Mouse (Mus musculus) liver, embryonic 12.5 days (tissue): Measurements from ENCODE around the gene Ralgds. TPM values are rescaled to one million over a fixed set of nuclear protein-coding genes. Genes with fewer than 3 reads are reported as not detected.
"Not testable (repeated sequence)": the region's sequence is repeated elsewhere in the genome, so short reads cannot be mapped to it uniquely, and the experiment has no call there.

ENCODE experiments used
- ATAC-seq: fragments of 200-750 bp; cut with Nextera tagmentation; 2 replicates; pipeline ENCODE4 v1.8.0; 2017; ENCODE audit warnings: moderate number of reproducible peaks, mild to moderate bottlenecking, moderate library complexity
- H3K27ac ChIP-seq: fragments of 300-500 bp; sonication (generic); 2 replicates; pipeline ENCODE4 v1.5.1; 2016; ENCODE audit warnings: mild to moderate bottlenecking
- H3K27me3 ChIP-seq: fragments of 300-500 bp; sonication (generic); replicated peaks from 2 replicates; pipeline ENCODE4 v1.6.1; 2016; ENCODE audit warnings: mild to moderate bottlenecking, moderate library complexity
- H3K36me3 ChIP-seq: fragments of 300-500 bp; sonication (generic); 2 replicates; pipeline ENCODE4 v1.6.1; 2016; ENCODE audit warnings: mild to moderate bottlenecking, moderate library complexity
- H3K4me1 ChIP-seq: fragments of 300-500 bp; sonication (generic); 2 replicates; pipeline ENCODE4 v1.6.1; 2016
- H3K4me2 ChIP-seq: fragments of 300-500 bp; sonication (generic); 2 replicates; pipeline ENCODE4 v1.6.1; 2016; ENCODE audit warnings: mild to moderate bottlenecking, moderate library complexity
- H3K4me3 ChIP-seq: fragments of 300-500 bp; sonication (generic); 2 replicates; pipeline ENCODE4 v1.5.1; 2016; ENCODE audit warnings: mild to moderate bottlenecking, moderate library complexity
- H3K9ac ChIP-seq: fragments of 300-500 bp; sonication (generic); 2 replicates; pipeline ENCODE4 v1.6.1; 2016; ENCODE audit warnings: mild to moderate bottlenecking, moderate library complexity
- H3K9me3 ChIP-seq: fragments of 300-500 bp; sonication (generic); replicated peaks from 2 replicates; pipeline ENCODE4 v1.6.1; 2016; ENCODE audit warnings: mild to moderate bottlenecking, moderate library complexity
- WGBS: fragments of 180-500 bp; shearing (Covaris S2); methylation state at CpG from one replicate; pipeline ENCODE4 v1.1.7; 2016; ENCODE audit not compliant: insufficient replicate concordance; 5-methylcytosine and 5-hydroxymethylcytosine counted together
- polyA plus RNA-seq: library from polyadenylated mRNA; unstranded; fragments of >200 nt; fragmentation: Nextera tagmentation; extraction: Ambion mirVana; gene quantifications from 2 replicates; pipeline ENCODE4 v1.2.1, GENCODE M21; 2016

Ralgds gene
- 4.3 and 5.5 TPM in 2 replicates for polyA plus RNA-seq

GRCm38 (mm10) chr2:28512798-28513401, at the start of gene Ralgds:
Ralgds (plus strand) TSS chr2:28513125.
- no peaks in the 10 kb centered on the region for H3K36me3 ChIP-seq
- WGBS: under 1% methylated on average over 60 of the region's 71 CpGs
- peak within 1 kb of the TSS; percentile 55 for H3K4me3 ChIP-seq
- peak within 1 kb of the TSS; percentile 78 for H3K4me2 ChIP-seq
- peaks cover 65% of the 10 kb centered on the region for H3K27me3 ChIP-seq
- peak; percentile 54; the same call in 1 of the 2 replicates for ATAC-seq
- H3K27ac ChIP-seq: no peak within 1 kb of the TSS
- H3K9ac ChIP-seq: peak within 1 kb of the TSS; percentile 54
- H3K4me1 ChIP-seq: peaks cover 21% of the 10 kb centered on the region
- no peaks in the 10 kb centered on the region for H3K9me3 ChIP-seq

DNA sequence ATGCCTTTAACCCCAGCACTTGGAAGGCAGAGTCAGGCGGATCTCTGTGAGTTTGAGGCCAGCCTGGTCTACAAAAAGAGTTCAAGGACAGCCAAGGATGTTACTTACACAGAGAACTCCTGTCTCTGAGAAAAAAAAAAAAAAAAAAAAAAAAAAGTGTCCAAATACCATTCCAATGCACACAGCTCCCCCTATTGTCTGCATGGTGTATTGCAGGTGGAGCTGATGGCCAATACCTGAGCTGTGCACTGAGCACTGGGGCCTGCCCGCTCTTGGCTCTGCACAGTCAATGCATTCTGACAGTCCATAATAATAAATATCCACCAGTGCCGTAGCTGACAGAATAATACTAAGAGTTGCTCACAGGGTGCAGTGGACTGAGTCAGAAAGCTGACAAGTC, 49.0 kb upstream of the Ralgds start:
- ATAC-seq: no peak
- peaks cover 2% of the 10 kb centered on the region for H3K36me3 ChIP-seq
- H3K9me3 ChIP-seq: no peaks in the 10 kb centered on the region
- no peak overlapping the region for H3K9ac ChIP-seq
- 29% methylated on average over 3 of the region's 3 CpGs for WGBS
- peaks cover 16% of the 10 kb centered on the region for H3K4me1 ChIP-seq
- H3K27me3 ChIP-seq: peaks cover 35% of the 10 kb centered on the region
- no peak overlapping the region for H3K4me2 ChIP-seq
- no peak overlapping the region for H3K27ac ChIP-seq
- no peak overlapping the region for H3K4me3 ChIP-seq

DNA sequence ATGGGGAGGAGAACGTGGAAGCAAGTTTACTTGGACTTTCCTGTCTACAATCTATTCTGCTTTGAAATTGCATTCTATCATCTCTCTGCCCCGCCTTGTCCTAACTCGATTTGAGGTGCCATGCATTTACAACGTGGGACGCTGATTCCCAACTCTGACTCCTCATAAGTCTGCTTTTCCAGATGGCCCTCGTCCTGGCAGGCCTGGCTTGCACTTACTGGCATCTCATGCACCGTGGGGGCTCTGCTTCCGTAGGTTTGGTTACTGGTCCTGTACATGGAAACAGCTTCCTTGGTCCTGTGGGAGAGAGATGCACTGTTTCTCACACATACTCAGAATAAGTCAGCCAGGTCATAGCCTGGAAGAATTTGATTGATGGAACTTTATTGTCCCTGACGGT, 48.0 kb upstream of the Ralgds start:
- Histone ChIP-seq H3K9me3 (no peaks in the 10 kb centered on the region), H3K4me3 (no peak overlapping the region), H3K4me1 (peaks cover 19% of the 10 kb centered on the region), H3K27ac (no peak overlapping the region), H3K9ac (no peak overlapping the region), H3K27me3 (peaks cover 35% of the 10 kb centered on the region), H3K36me3 (peaks cover 12% of the 10 kb centered on the region), H3K4me2 (no peak overlapping the region)
- ATAC-seq: no peak
- WGBS: 73% methylated on average over 9 of the region's 9 CpGs

GRCm38 (mm10) chr2:28465836-28466518, 46.9 kb upstream of the Ralgds start, which contains the start of gene 1700007K13Rik:
1700007K13Rik (minus strand) TSS chr2:28466332.
- H3K4me2 ChIP-seq: peak within 1 kb of the TSS; percentile 57
- H3K27ac ChIP-seq: no peak within 1 kb of the TSS
- H3K27me3 ChIP-seq: peaks cover 35% of the 10 kb centered on the region
- H3K36me3 ChIP-seq: peaks cover 23% of the 10 kb centered on the region
- 0 out of 2 replicates have a peak, but pooled peaks have one; percentile 21 for ATAC-seq
- H3K9ac ChIP-seq: peak within 1 kb of the TSS; percentile 23; the same call in 1 of the 2 replicates
- 6% methylated on average over 25 of the region's 25 CpGs for WGBS
- H3K4me3 ChIP-seq: peak within 1 kb of the TSS; percentile 24; the same call in 1 of the 2 replicates
- H3K4me1 ChIP-seq: peaks cover 19% of the 10 kb centered on the region
- H3K9me3 ChIP-seq: no peaks in the 10 kb centered on the region

DNA sequence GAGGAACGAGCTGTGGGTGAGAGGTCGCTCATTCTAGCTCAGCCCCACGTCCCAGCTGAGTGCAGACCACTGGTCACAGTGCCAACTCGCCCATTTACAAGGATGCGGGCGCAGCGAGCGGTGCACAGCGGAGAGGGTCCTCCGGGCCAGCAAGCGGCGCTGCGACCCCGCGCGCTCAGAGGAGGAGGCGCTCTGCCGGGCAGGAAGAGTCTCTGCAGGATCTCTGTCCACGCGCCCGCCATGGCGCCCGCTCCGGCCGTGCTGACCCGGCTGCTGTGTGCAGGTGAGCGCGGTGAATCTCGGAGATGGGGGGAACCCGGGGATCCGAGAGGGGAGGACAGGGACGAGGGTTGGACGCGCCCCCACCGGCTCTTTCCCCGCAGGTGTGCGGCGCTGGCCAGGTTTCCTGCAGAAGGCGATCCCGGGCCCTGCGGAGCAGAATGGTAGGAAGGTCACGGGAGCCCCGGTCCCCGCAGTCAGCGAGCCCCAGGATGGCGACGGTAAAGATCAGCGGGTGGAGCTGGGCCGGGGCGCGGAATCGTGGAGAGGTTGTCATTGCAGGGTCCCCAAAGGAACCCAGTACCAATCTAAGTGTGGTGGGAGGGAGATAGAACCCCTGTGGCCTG, 45.0 kb upstream of the Ralgds start, which contains the start of gene Mrps2:
TSS of gene Mrps2 (plus strand) at position 207 of the 626 bp plus-strand sequence.
- H3K9me3 ChIP-seq: no peaks in the 10 kb centered on the region
- peaks cover 19% of the 10 kb centered on the region for H3K4me1 ChIP-seq
- peaks cover 42% of the 10 kb centered on the region for H3K36me3 ChIP-seq
- H3K27ac ChIP-seq: no peak within 1 kb of the TSS
- WGBS: 1% methylated on average over 52 of the region's 52 CpGs
- ATAC-seq: peak; percentile 86
- H3K4me2 ChIP-seq: peak within 1 kb of the TSS; percentile 79
- H3K27me3 ChIP-seq: peaks cover 35% of the 10 kb centered on the region
- peak within 1 kb of the TSS; percentile 89 for H3K4me3 ChIP-seq
- H3K9ac ChIP-seq: peak within 1 kb of the TSS; percentile 86

- WGBS: 43% methylated on average over 18 of the region's 18 CpGs
- peak overlapping the region; percentile 79 for H3K4me2 ChIP-seq
- no peak overlapping the region for H3K27ac ChIP-seq
- peaks cover 43% of the 10 kb centered on the region for H3K36me3 ChIP-seq
- H3K4me1 ChIP-seq: peaks cover 19% of the 10 kb centered on the region
- peaks cover 35% of the 10 kb centered on the region for H3K27me3 ChIP-seq
- peak overlapping the region; percentile 89 for H3K4me3 ChIP-seq
- no peaks in the 10 kb centered on the region for H3K9me3 ChIP-seq
- peak overlapping the region; percentile 86 for H3K9ac ChIP-seq
- no peak for ATAC-seq
Measured at GRCm38 (mm10) chr2:28468486-28469225, 44.3 kb upstream of the Ralgds start.

GRCm38 (mm10) chr2:28469461-28469860, 43.5 kb upstream of the Ralgds start:
- H3K27ac ChIP-seq: no peak overlapping the region
- 94% methylated on average over 14 of the region's 14 CpGs for WGBS
- no peak for ATAC-seq

DNA sequence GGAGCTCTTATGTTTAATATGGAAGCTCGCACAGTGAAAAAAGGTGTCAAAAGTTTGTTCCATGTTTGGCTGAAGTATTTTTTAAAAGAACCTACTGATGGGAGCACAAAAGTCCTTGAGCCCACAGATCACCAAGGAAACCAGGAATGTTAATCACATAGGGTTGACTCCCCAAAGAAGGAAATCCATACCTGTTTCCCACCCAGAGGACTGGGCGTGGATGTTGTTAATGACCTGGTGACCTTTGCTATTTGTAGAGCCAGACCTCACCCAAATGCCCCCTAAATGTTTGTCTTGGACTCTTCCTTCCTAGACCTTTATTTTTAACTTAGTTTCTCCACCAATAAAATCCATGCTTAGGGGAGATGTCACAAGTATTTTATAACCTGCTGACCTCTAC, 42.3 kb upstream of the Ralgds start:
- Histone ChIP-seq H3K36me3 (peaks cover 43% of the 10 kb centered on the region), H3K27ac (no peak overlapping the region), H3K27me3 (peaks cover 20% of the 10 kb centered on the region), H3K4me3 (no peak overlapping the region), H3K4me2 (no peak overlapping the region), H3K9ac (no peak overlapping the region), H3K9me3 (no peaks in the 10 kb centered on the region), H3K4me1 (peaks cover 19% of the 10 kb centered on the region)
- ATAC-seq: no peak
- WGBS: 84% methylated on average over 2 of the region's 2 CpGs

More at GRCm38 (mm10) chr2:28469461-28469860, 43.5 kb upstream of the Ralgds start:
- H3K4me3 ChIP-seq: no peak overlapping the region
- H3K36me3 ChIP-seq: peaks cover 43% of the 10 kb centered on the region
- no peak overlapping the region for H3K9ac ChIP-seq
- peaks cover 31% of the 10 kb centered on the region for H3K27me3 ChIP-seq
- peaks cover 19% of the 10 kb centered on the region for H3K4me1 ChIP-seq
- no peak overlapping the region for H3K4me2 ChIP-seq
- no peaks in the 10 kb centered on the region for H3K9me3 ChIP-seq

- not testable (repeated sequence) for H3K27me3 ChIP-seq, H3K27ac ChIP-seq, H3K9me3 ChIP-seq, H3K9ac ChIP-seq, H3K4me1 ChIP-seq, H3K4me2 ChIP-seq, ATAC-seq, H3K4me3 ChIP-seq
- peaks cover 43% of the 10 kb centered on the region for H3K36me3 ChIP-seq
- WGBS: 84% methylated on average over 8 of the region's 8 CpGs
Measured at GRCm38 (mm10) chr2:28472011-28472410, 40.9 kb upstream of the Ralgds start.

DNA sequence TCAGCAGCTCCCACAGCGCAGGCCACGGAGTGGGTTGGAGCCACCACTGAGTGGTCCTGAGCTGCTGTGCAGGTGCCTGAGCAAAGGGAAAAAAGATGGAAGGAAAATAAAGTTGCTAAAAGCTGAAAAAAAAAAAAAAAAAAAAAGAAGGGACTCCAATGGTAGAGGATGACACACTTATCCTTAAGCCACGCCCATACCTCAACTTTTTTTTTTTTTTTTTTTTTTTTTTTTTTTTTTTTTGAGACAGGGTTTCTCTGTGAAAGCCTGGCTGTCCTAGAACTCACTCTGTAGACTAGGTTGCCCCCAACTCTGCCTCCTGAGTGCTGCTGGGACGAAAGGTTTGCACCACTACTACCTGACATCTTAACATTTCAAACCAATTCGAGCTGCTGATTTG, 34.9 kb upstream of the Ralgds start:
- H3K27ac ChIP-seq, H3K27me3 ChIP-seq, H3K4me1 ChIP-seq, ATAC-seq, H3K4me3 ChIP-seq, H3K9me3 ChIP-seq, H3K9ac ChIP-seq, H3K4me2 ChIP-seq, H3K36me3 ChIP-seq: not testable (repeated sequence)
- WGBS: 70% methylated on average over 5 of the region's 5 CpGs
